Mouse (Mus musculus) gastrocnemius, postnatal 14 days (tissue): ENCODE data around the gene 4930548H24Rik. TPM values are rescaled to one million over a fixed set of nuclear protein-coding genes. Genes with fewer than 3 reads are reported as not detected.
"Not testable (repeated sequence)": the region's sequence is repeated elsewhere in the genome, so short reads cannot be mapped to it uniquely, and the experiment has no call there.

ENCODE experiments used
- DNase-seq: peaks from one replicate; pipeline ENCODE4 v3.0.0; 2021; ENCODE audit warnings: mixed read lengths
- intact Hi-C: fragments of 180-260 bp; cut with DNase I; formaldehyde crosslinking; loops from one replicate; pipeline ENCODE4 v1.15.1; 2025; ENCODE audit warnings: low total_unique reads
- long read RNA-seq, 2 experiments: library from polyadenylated mRNA; stranded (forward); transcript quantifications; one replicate each; pipeline ENCODE4 v2.0.0; 2021
- total RNA-seq, 2 experiments: library from RNA; stranded (reverse); gene quantifications; 2 replicates each; pipeline ENCODE4 v1.2.3; 2021

The 4930548H24Rik gene
- total RNA-seq, result not detected
- long read RNA-seq, experiment 1, result 0 reads
- long read RNA-seq, experiment 2, result 0 reads

DNA sequence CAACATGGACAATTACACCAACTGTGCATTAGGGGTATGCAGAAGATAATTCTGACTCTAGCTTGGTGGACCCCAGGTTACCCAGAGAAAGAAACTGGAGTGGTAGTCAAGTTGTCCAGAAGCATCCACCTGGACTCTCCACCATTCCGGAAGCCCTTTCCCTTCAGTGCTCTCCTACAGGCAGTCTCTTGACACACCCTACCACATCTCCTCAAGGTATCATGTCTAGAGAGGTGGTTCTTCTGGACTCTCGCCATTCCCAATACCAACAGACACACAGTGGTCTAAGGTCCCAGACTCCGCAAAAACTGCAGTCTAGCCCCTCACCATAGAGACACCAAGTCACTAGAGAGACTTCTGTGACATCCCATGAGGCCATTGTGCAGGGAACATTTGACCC is at the start of gene 4930548H24Rik:
4930548H24Rik (plus strand) TSS at position 301 of the 400 bp plus-strand sequence.
- intact Hi-C loops, result no loop called here

DNA sequence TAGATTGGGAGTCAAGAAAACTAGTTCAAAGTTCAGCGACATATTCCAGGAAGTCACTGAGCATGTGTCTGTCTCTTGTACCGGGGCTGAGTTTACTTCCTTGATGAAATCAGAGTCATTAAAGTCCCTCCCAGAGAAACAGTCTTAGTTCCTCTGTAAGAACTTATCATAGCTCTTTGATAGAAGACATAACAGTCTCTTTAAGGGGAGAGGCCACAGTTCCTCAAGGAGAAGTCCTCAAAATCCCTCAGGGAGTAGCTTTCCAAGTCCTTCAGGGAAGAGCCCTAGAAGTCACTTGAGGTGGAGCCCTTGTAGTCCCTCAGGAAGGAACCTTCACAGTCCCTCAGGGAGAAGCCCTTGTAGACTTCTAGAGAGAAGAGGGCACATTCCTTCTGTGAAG is 34.2 kb upstream of the 4930548H24Rik start:
- no peak for DNase-seq
- intact Hi-C loops, result no loop called here

More for the DNA sequence above, at the start of gene 4930548H24Rik:
- no peak for DNase-seq

DNA sequence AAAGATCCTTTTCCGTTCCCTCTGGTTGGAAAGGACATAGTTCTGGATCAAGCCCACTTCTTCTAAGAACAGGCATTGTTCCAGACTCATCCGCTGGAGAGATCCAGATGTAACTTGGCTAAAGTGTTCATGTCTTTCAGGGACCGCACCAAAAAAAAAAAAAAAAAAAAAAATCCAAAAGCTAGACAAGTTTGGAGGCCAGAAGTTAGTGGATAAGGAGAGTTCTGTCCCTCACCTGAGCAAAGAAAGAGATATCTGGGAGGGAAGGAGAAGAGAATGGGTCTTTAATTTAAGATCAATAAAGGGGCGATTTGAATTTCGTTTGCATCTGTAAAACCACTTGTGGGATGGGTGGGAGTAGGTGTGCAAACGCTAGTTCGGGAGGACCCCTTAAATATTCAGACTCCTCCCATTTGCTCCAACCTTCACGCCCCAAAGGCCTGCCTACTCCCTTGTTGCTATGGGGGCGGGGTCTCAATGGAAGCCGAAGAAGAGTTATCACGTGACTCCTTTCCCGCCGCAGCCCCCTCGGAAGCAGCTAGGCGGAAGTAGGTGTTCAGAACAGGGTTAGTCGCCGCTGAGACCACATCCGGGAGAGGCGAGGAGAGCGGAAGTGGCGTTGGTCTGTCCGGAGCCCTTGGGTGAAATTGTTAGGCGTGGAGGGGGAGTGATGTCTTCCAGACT is 33.5 kb upstream of the 4930548H24Rik start, which contains the start of gene Zfp512:
Zfp512 (plus strand) TSS at position 554 of the 684 bp plus-strand sequence.
- intact Hi-C loops, result no loop called here
- peak; percentile 94 for DNase-seq

DNA sequence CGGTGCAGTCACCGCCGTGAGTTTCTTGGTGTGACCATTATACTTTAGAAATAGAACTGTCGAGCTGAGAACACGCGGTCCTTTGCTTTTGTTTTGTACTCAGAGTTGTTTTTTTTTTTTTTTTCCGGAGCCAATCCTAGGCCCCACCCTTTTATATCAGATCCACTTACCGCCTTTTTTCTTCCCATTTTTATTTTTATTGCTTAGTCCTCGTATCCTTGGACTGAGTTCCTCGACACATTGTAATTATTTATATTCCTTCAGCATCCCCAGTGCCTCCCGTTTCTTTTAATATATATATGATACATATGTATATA is 33.0 kb upstream of the 4930548H24Rik start:
- no peak for DNase-seq
- intact Hi-C loops, result no loop called here

DNA sequence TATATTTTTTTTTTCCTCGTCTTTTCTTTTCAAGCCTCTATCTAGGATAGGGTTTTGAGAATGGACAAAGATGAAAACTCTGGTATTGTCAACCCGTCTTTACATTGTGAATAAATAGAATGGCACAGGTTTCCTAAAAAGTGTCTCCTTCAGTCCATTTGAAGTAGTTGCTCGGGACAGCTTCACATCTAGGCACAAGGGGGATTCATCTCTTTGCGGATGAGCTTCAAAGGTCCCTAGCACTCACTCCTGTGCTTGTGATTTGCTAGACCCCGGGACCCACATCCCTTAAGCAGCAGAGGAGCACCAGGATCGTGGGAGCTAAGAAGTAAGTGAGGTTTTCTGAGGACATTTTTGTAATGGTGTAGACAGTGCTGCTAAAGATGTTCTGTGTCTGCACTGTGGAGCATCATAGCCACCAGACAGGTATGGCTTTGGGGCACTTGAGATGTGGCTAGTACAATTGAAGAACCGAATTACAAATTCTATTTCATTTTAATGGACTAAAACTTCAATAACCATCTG is 32.6 kb upstream of the 4930548H24Rik start:
- DNase-seq, result no peak
- intact Hi-C loops, result no loop called here

DNA sequence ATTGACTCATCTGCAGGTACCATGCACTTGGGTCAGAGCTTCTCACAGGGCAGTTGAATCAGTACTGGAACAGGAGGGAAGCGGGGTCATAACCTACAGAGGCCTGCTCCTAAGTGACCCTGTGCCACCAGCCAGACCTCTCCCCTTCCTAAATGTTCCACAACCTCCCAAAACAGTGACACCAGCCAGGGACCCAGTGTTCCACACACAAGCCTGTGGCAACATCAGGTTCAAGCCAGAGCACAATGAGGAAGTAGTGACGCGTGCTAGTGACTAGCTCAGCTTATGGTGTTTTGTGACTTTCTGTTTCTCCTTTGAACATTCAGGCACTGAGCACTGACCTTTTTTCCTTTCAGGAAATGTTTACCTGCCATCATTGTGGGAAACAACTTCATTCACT is 17.7 kb upstream of the 4930548H24Rik start:
- intact Hi-C loops, result no loop called here
- DNase-seq, result no peak

DNA sequence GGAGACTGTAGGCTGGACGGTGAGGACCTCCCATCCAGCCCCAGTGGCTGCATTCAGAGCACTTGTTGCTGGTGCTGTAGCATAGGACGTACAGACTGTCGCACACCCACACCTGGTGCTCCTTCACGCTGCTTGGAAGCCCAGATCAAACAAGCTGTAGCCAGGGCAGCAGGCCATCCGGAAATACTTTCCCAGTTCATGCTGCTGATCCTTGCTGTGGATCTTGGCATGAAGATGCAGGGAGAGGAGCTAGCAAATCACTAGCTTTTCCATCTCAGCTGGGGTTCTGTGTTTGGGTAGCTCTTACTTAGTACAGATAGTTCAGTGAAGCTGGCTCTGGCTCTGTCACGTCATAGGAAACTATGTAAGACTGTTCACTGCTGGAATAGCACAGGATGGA is 15.8 kb upstream of the 4930548H24Rik start:
- intact Hi-C loops, result no loop called here
- no peak for DNase-seq

DNA sequence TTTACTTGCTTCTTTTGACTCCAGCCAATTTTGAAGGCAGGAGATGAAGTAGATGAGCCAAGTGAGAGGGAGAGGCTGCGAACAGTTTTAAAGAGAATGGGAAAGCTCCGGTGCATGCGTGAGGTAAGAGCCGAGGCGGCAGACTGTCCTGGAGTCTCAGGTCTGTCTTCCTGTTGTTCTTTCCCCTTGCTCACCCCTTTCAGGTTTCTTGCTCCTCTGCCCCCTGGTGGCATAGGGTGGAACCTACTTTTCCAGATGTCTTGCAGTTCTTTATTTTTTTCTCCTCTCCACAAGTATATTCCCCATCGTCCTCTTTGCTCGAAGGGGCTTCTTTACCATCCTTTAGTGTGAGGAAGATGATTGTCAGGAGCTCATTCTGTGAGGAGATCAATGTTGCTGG is 15.2 kb upstream of the 4930548H24Rik start:
- intact Hi-C loops, result no loop called here
- DNase-seq, result peak; percentile 53

DNA sequence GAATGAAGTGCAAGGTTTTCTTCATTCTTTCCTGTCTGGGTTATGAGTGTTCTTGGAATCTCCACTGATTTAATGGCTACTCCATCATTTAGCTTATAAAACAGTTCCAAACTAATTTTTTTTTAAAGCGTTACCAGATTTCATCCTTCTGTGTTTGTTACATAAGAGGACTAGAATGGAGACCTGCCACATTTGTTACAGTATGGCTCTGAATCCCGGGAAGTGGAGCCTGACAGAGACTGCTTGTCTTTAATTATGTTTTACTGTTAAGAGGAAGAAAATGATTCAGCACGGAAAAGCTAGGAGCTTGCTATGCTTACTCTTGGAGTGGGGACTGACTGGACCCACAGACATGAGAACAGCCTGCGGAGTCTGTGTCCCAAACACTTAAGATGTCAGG is 5.0 kb upstream of the 4930548H24Rik start:
- intact Hi-C loops, result no loop called here

DNA sequence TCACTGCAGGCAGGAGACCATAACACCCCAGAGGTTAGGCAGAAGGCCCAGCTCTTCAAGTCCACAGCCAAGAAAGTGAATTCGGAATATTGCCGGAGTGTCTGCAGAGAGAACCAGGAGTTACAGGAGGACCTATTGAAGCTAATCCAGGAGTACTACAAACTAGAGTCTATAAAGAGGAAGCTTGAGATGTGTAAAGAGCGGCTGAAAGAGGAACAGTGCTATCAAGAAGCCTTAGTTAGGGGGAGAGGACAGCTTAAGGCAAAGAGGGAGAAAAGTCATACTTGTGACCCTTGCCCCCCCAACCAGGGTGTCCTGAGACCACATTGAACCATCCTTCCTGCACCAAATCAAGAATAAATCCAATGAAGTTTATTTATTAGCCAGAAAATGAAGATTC is 2.3 kb downstream of the 4930548H24Rik start:
- intact Hi-C loops, result no loop called here

More for the DNA sequence above, 5.0 kb upstream of the 4930548H24Rik start:
- no peak for DNase-seq

DNA sequence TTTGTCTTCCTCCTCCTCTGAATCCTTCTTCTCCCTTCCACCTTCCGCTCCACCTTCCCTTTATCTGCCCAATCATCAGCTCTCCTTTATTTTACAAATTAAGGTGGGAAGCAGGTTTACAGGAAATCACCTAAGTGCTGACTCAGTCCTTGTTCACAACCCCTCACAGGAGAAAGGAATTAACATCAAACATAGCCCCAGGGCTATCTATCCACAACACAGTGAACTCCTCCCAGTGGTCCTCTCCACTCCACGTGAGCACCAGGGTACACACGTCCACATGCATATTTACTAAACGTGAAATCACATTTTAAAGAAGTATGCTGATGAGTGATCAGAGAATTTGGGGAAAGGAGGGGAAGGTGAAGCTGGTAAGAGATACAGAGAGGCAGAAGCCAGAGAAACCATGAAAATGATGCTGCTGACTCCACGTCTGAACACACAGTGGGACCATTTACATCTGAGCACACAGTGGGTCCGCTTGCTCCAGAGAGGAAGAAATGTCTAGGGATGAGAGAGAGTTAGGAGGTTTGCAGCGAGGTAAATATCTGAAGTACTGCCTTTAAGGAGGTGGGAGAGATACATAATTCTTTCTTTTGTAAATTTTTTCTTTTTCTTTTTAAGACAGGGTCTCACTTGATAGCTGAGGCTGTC is 3.7 kb downstream of the 4930548H24Rik start:
- intact Hi-C loops, result no loop called here

More for the DNA sequence above, 2.3 kb downstream of the 4930548H24Rik start:
- DNase-seq, result no peak

DNA sequence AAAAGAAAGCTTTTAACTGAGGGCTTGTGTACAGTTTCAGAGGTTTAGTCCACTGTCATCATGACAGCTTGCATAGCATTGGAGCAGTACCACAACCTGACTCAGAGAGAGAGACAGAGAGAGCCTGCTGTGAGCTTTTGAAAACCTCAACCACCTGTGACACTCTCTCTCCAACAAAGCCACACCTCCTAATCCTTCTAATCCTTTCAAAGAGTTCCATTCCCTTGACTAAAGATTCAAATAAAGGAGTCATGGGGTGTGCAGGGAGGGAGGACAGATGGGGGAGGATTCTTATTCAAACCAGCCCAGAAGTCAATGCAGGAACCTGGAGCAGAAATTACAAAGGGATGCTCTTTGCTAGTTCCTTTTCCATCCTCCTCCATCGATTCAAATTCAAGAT is 6.5 kb downstream of the 4930548H24Rik start:
- intact Hi-C loops, result no loop called here
- no peak for DNase-seq

More for the DNA sequence above, 3.7 kb downstream of the 4930548H24Rik start:
- DNase-seq, result no peak

DNA sequence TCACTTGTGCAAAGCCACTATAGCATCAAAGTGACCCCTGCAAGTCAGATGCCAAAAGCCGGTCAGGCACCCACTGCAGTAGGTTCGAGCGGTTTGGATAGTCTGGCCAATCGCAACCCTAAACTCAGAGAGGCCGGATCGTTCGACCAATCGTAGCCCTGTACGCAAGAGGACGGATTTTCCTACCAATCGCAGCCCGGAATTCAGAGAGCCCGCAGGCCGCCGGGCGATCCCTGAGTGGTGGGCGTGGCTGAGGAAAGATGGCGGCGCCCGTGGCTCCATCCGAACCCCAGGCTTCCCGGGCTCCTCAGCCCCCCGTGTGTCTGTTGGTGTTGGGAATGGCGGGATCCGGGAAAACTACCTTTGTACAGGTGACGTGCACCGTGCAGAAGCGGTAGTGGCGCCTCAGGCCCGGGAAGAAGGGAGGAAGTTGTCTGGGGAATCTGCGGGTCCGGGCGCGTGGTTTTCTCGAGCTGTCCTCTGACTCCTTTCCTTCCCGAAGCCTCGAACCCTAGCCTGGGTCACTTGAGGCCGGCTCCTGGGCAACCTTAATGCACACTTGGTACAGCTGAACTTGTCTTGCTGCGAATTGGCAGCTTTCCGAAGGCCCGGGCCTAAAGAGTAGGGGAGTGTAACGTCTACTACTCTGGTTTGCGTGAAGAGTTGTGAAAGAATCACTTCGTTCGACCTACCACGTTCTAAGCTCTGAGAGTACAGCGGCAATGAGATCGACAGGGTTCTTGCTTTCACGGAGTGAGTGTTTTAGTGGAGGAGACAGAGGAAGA is 9.2 kb downstream of the 4930548H24Rik start, which contains the start of gene Gpn1:
Gpn1 (plus strand) TSS at position 229 of the 785 bp plus-strand sequence.
- peak; percentile 88 for DNase-seq
- intact Hi-C loops, result no loop called here

DNA sequence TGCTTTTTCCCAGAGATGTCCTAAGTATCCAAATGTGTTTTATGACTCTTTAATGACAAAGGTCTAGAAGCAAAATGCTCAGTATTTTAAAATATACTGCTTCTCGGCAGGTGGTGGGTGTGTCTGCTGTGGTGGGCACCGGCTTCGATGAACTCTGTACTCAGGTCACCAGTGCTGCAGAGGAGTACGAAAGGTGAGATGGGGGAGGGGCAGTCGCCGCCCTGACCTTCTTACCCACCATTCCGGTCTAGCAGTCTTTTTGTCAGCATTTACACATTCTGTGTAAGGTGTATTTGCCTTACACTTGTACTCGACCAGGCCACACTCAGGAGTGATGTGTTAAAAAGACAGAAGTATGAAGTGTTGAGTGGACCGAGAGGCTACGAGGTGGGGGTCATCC is 19.3 kb downstream of the 4930548H24Rik start:
- intact Hi-C loops, result no loop called here
- no peak for DNase-seq

DNA sequence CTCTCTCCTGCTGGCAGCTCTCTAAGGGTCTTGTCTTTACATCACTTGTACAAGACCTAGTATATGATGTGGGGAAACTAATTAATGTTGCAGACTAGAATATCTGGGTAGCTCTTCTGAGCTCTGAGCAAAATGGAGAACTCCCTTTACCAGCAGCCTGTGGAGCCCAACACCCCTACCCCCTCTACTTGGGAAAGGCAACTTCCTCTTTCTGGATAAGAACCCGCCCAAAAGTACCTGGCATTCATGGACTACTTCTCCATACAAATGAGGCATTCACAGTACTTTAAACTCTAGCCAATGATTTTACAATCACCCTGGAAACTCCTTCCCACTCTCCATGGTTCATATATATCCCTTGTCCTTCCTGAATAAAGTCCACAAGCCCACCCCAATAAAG is 26.9 kb downstream of the 4930548H24Rik start:
- no peak for DNase-seq
- intact Hi-C loops, result no loop called here

DNA sequence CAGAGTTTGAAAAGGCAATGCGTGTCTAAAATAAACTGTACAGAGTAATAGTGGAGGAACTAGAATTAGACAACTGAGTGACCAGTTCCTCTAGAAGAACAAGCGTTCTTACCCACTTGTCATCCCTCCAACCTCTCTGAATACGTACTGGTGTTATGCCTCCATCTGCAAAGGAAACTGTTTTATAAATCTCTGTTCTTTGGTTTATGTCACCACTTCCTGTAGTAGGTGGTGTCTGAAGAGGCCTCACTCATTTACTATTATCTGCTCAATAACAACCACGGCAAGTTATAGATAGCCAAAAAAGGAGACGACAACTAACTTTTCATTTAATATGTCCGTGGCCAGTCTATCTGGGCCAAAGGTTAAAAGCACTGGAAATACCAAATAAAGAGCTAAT is 35.0 kb downstream of the 4930548H24Rik start:
- DNase-seq, result no peak
- intact Hi-C loops, result no loop called here

DNA sequence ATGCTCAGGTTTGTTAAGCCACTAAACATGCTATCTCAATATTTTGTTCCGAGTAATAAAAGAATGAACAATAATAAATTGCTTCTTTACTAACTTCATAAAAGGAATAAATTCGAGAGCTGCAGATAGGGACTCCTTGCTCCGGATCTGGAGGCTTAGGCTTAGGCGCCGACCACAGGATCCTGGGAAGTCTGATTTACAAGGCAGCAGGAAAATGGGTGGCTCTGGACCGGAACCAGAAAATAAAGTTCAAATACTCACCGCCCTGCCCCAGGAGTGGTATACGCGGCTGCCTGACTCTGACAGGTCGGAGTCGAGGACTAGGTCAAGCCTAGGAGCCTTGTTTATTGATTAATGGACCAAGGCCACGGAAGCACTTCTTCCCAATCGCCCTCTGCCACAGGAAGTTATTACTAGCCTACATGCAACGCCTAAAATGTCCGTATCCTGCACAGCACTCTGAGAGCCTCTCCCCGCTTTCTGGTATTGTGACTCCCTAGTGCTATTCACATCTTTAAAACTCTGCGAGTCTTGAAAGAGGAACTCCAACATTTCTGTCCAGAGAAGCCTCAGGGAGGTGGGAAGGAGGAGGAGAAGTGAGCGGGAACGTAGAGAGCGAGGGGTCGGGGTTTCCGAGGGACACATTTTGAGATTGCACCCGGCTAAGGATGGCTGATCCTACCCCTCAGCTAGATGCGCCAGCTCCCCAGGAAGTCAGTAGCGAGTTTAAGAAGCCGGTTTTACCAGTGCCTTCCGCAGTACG is 41.0 kb downstream of the 4930548H24Rik start, which contains the start of gene Slc4a1ap:
Slc4a1ap (plus strand) TSS at position 642 of the 763 bp plus-strand sequence.
- peak; percentile 67 for DNase-seq
- intact Hi-C loops, result no loop called here

DNA sequence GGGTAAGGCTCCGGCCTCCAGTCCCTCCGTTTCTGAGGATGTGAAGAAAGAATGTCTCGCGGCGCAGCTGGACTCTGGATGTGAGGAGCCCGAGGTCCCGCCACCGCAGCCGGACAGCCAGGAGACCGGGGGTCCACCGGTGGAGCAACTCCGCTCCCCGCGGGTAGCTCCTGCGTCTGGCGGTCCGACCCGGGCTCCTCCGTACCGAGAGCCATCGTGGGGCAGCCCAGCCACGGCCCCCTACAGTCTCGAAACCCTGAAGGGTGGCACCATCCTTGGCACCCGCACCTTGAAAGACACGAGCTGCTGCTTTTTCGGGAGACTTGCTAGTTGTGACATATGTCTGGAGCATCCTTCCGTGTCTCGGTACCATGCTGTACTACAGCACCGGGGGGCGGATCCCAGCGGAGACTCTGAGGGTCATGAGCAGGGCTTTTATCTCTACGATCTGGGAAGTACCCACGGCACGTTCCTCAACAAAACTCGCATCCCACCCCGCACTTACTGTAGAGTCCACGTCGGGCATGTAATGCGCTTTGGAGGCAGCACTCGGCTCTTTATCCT is 41.7 kb downstream of the 4930548H24Rik start:
- intact Hi-C loops, result no loop called here
- DNase-seq, result peak; percentile 15

DNA sequence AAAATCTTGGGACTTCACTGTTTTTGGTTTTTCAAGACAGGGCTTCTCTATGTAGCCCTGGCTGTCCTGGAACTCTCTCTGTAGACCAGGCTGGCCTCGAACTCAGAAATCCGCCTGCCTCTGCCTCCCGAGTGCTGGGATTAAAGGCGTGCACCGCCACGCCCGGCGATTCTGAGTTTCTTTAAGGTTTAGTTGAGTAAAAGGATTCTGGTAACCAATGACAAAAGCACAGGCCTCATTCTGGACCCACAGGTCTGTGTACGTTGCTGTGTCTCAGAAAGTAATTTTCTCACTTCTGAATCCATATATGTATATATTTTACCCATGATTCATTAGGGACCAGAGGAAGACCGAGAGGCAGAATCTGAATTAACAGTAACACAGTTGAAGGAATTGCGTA is 42.2 kb downstream of the 4930548H24Rik start, which contains the start of gene Supt7l:
Supt7l (minus strand) TSS at position 101 of the 400 bp plus-strand sequence.
- intact Hi-C loops, DNase-seq: not testable (repeated sequence)
